Mouse (Mus musculus) olfactory bulb, adult 2 months (tissue): ENCODE results near the gene Gm28710.

Experiments
- CTCF ChIP-seq: fragments of 200-500 bp; IDR thresholded peaks from 2 replicates; pipeline ENCODE4 v1.5.1; 2012; ENCODE audit warnings: low read depth, mild to moderate bottlenecking, low read length, moderate library complexity; ENCODE audit not compliant: insufficient read depth
- POLR2A ChIP-seq: fragments of 200-500 bp; IDR thresholded peaks from 2 replicates; pipeline ENCODE4 v1.6.1; 2012; ENCODE audit warnings: mild to moderate bottlenecking, low read depth, low read length, moderate library complexity; ENCODE audit not compliant: insufficient read depth

DNA sequence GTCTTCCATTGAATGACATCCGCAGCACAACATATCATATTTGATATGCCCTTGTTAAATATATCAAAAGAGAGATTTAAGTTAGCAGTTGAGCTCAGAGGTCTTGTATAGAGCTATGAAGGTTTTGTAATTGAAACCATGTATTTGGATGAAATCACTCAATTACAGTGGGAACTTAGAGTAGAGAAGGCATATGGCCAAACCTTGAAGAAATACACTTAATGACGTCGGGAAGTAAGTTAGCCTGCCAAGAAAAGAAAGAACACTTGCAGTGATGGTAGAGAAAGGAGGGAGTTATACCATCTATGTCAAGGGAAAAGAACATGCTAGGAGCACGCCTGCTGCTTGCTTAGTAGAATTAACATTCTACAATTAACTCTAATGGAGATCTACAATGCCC, 11.1 kb downstream of the Gm28710 start:
- no peak for TF ChIP-seq POLR2A
- TF ChIP-seq CTCF, result no peak
